Mouse (Mus musculus) C3H10T1/2 (cell line): Measurements from ENCODE around the gene Thbs3. TPM values are rescaled to one million over a fixed set of nuclear protein-coding genes. Genes with fewer than 3 reads are reported as not detected.

Experiments
- polyA plus RNA-seq, 2 experiments: library from polyadenylated mRNA; unstranded; fragments of >200 nt; fragmentation: generic; extraction: Trizol; gene quantifications; one replicate each; pipeline ENCODE4 v1.2.1; 2012; ENCODE audit warnings: missing spikeins in 2 of 2

Gene Thbs3
- 10 to 100 TPM in 1 of 2 experiments, 1 to 10 TPM in 1; 4.9 to 20.8 TPM for polyA plus RNA-seq

DNA sequence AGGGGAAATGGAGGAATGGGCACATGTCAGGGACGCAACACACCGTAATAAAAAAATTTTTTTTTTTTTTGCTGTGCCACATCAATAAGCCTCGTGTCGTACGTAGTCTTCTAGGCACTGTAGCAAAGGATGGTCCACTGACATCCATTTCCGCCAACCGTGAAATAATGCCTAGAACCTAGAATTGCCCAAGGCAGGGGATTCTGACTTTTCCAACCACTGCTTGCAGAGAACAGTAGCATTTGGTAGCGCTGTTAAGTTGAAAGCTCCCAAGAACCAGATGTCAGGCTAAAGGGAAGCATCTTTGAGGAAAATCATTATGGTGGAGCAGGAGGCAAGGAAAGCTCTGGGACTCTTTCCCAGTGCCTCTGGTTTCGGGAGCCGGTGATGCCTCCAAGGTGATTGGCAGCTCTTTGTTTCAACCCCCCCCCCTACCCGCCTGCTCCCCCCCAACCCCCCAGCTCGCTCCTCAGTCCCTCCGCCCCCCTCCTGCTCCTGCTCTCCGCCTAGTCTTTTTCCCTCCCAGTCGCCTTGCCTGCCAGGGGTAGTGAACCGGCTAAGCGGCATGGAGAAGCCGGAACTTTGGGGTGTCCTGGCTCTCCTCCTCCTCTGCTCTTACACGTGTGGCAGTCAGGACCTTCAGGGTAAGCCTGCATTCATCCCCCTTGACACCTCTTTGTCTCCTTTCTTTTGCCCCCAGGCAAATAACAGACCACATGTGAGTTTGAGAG is at the start of gene Thbs3:
Gene Thbs3 (plus strand): TSS at position 500 of the 731 bp plus-strand sequence.

DNA sequence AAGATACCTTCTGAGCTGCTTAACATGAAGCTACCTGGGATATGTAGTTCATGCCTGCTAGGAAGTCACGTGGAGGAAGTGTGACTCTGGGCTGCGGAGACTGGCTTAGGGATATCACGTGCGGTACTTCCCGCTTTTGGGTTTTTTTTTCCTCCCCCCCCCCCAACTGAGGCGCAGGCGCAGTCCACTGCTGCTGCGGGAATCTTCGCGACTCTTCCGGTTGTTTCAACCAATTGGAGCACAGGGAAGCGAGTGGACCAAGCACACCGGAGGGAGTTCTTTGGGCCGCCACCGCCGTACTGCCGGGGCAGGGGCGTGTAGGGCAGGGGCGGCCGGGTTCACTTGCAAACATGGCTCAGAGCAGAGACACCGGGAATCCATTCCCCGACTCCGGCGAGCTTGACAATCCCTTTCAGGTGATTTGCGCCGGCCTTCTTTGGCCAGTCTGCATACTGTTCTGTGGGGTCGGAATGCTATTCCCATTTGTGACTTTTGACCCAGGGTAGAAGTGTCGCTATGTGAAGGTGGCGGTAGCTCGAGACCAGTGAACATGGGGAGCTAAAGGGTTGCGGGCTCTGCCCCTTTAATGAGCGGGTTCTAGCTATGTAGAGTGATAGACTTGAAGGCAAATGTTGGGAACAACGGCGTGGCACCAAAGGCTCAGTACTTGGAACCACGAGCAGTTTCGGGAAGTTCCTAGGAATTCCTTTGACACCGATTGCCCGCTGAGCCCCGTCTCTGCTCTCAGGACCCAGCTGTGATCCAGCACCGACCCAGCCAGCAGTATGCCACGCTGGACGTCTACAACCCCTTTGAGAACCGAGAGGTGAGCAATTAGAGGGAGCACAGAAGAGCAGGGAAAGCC is 37.5 kb upstream of the Thbs3 start, which contains the start of gene Scamp3:
Gene Scamp3 (plus strand): TSS at position 232 of the 865 bp plus-strand sequence.

DNA sequence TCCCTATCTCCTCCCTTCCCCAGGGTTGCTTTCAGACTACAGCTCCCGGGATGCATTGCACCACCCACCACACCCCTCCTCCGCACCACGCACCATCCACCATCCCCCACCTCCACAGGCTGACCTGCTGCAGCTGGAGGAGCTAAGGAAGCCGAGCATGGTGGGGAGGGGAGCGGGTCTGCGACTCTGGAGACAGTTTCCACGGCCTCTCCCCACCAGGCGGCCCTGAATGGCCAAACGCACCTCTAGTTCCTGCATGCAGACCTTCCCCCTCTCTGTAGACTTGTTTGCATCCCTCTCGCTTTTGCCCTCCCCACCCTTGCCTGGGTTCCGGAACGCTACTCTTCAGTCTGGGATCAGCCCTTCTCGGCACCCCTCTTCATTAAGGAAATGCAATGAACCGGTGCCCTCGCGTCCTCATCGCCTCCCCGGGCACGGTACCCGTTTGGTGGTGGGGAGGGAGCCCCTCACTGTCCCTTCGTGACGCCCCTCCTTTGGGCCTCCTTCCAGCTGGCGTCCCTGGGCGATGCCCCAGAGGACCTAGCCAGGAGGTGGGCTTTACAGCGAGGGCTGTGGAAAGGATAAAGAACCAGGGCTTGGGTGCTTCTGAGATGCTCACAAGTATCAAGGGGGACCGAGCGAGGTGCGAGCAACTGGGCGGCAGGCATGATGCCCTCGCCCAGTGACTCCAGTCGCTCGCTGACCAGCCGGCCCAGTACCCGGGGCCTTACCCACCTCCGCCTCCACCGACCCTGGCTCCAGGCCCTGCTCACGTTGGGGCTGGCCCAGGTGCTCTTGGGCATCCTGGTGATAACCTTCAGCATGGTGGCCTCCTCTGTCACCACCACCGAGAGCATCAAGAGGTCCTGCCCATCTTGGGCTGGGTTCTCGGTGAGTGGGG is 31.7 kb upstream of the Thbs3 start, which contains the start of gene Fam189b:
Gene Fam189b (plus strand): TSS at position 86 of the 901 bp plus-strand sequence.

DNA sequence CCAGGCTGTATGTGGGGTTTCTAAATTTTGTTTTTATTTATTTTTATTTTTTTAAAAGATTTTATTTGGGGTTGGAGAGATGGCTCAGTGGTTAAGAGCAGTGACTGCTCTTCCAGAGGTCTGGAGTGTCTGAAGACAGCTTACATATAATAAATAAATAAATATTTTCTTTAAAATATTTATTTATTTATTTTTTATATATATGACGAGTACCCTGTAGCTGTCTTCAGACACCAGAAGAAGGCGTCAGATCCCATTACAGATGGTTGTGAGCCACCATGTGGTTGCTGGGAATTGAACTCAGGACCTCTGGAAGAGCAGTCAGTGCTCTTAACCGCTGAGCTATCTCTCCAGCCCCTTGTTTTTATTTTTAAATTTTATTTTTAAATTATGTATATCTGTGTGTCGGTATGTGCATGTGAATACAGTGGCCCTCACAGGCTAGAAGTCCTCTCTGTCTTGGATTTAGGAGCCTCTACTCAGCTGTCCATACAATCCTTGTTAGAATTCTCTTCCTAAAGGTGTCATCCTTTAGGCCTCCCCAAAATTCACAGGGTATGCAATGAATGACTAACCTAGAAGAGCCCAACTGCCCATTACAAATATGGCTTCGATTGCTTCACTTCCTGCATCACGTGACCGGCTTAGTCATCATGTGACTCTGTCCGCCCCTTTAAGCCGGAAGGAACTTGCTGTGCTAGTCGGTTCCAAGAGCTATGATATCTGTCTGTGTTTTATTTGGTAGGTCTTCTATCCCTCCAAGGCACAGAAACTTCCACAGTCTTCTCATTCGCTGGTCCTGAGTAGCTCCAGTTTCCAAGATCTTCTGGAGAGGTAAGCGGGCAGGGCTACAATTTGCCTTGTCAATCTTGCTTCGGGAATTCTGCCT is 12.5 kb upstream of the Thbs3 start, which contains the start of gene Gba:
Gene Gba (plus strand): TSS at position 676 of the 889 bp plus-strand sequence.

DNA sequence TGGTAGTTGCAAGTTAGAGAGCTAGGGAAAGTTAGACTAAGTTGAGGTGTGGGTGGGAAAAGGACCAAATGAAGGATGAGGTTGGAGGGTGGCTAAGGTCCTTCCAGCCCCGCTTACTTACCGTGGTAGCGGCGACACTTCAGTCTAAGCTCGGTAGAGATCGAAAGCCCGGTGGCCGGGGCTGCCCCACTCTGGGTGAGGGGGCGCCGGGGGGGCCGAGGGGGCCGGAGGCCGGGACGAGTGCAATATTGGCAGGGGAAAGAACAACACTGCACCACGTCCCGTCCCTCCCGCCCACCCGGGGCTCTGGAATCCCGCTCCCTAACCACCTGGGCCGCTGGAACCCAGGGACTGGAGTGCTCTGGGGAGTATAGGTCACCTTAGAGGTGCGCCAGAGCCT is 11.9 kb downstream of the Thbs3 start, which contains the start of gene Mtx1:
Gene Mtx1 (minus strand): TSS at position 189 of the 400 bp plus-strand sequence.

DNA sequence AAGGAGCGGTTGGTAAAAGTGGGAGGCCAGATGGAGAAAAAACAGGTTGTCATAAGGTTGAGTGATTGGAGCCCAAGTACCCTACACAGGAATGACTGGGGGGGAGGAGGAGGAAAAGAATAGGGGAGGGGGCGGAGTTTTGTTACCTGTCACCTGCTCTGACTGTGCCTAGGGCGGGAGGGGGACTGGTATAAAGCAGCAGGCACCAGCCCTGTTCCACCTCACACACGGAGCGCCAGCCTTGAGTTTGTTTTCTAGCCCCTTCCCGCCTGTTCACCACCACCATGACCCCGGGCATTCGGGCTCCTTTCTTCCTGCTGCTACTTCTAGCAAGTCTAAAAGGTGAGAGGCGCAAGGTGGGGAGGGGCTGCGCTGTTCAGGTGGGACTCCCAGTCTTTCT is 13.9 kb downstream of the Thbs3 start, which contains the start of gene Muc1:
Gene Muc1 (plus strand): TSS at position 222 of the 400 bp plus-strand sequence.

DNA sequence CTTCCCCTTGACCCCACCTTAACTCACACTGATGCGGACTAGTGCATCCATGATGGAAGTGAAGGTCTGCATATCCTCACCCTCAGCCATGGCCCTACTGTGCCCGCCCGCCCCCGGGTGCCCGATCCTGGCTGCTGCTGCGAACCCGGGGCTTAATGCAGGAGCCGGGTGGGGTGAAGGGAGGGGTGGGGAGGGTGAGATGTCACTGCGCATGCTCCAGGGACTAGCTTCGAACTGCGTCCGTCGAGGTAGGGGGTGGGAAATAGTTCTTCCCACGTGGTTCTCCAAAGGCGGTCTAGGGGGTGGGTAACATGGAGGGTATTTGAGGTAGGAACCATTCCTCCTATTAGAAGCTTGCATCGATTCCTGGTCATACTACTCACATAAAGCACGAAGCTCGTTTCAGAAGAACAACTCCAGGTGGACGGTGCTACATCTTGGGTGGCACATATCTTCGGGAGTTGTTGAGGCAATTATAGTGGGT is 30.8 kb downstream of the Thbs3 start, which contains the start of gene Krtcap2:
Gene Krtcap2 (plus strand): TSS at position 279 of the 484 bp plus-strand sequence.

DNA sequence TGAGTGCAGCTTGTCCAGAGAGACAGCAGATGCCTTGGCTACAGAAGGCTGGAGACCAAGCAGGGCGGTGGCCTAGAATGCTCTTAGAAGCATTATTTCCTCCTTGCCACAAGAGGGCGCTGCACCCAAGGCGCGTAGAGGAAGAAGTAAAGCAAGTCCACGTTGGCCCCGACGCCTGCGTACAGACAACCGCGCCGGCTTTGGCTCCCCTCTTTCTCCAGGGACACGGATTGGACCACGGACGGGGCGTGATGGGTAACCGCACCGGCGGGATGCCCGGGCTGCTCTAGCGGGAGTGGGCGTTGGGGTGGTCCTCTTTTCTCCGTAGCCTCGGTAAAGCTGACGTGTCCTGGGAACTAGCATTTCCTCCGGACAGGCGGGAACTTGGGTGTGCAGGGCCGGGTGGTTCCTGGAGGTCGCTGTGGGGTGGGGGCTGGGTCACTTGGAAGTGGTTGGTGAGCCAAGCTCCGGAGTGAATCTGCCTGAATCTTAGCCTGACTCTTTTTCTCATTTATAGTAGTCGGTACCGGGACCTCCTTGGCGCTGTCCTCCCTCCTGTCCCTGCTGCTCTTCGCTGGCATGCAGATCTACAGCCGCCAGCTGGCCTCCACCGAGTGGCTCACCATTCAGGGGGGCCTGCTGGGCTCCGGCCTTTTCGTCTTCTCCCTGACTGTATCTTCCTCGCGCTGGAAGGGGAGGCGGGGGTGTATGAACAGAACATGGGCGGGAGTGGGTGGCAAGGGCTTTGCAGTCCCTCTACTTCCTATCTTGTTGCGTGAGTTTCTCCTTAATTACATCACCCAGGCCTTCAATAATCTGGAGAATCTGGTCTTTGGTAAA is 31.5 kb downstream of the Thbs3 start, which contains the start of gene Trim46:
Gene Trim46 (minus strand): TSS at position 49 of the 840 bp plus-strand sequence.

DNA sequence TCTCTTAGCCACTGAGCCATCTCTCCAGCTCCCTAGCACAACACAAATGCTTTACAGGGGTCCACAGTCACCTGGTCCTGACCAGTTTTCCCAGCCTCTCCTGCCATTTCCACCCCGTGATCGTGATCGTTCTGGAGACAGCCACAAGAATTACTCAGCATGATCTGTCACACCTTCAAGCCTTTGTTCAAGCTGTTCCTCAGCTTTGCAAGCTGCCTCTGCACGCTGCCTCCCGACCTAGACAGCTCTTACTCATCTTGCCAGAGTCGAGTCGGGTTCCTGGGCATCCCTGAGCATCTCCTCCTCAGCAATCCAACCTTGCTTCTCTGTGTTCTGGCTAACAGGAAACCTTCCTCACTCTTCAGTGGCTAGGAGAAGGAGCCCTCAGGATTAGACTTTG is 44.1 kb downstream of the Thbs3 start, which contains the start of gene Dpm3:
Gene Dpm3 (plus strand): TSS at position 283 of the 400 bp plus-strand sequence.

DNA sequence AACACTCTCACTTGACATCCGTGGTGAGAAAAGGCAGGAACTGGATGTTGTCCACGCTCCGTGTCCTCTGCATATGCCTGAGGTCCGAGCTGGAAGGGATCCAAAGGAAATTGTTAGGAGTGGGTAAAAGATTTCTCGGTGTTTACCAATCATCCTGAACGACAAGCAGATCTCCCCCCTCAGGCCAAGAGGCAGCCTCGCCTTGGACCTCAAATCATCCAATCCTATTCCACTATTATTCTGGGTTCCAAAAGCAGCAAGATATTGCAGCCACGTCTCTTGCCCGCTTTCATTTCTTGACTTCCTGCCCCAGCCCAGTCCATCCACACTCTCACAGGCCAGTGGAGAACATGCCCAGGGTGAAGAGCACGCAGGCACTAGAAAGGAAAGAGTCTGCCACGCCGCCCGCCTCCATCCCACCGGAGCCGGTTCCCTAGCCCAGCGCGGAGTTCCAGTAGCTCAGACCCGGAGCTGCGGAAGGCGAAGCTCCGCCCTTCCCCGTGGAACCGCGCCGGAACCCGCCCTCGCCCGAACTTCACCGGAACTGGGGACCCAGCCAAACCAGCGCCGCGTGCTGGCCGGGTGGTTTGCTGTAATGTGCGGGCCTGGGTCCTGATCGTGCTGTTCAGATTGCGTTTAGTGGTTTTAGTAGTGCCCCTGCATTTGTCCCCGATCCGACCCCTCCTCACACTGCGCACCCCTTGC is 55.2 kb downstream of the Thbs3 start, which contains the start of gene Slc50a1:
Gene Slc50a1 (minus strand): TSS at position 520 of the 705 bp plus-strand sequence.

Other genes with a start within 250 kb of the Thbs3 start
- gene Rusc1, start 121.9 kb upstream of the Thbs3 start, polyA plus RNA-seq: 10 to 100 TPM in 1 of 2 experiments, 1 to 10 TPM in 1; 4.8 to 12.8 TPM
- gene Gm43738, start 114.1 kb upstream of the Thbs3 start, polyA plus RNA-seq: under 1 TPM in 1 of 2 experiments, not detected in 1; 0.02 TPM
- gene Fdps, start 113.2 kb upstream of the Thbs3 start, polyA plus RNA-seq: 100 to 1,000 TPM; 220 to 479 TPM
- not detected for gene Pklr, start 79.0 kb upstream of the Thbs3 start, polyA plus RNA-seq
- under 1 TPM; 0.01 to 0.05 TPM for gene Hcn3, start 55.0 kb upstream of the Thbs3 start, polyA plus RNA-seq
- gene Clk2, start 50.4 kb upstream of the Thbs3 start, polyA plus RNA-seq: 10 to 100 TPM in 1 of 2 experiments, 1 to 10 TPM in 1; 4.7 to 19.1 TPM
- 10 to 100 TPM; 90.3 to 97.0 TPM for gene Scamp3, start 37.7 kb upstream of the Thbs3 start, polyA plus RNA-seq
- gene Fam189b, start 32.0 kb upstream of the Thbs3 start, polyA plus RNA-seq: 1 to 10 TPM; 1.6 to 7.0 TPM
- gene Gba, start 12.3 kb upstream of the Thbs3 start, polyA plus RNA-seq: 10 to 100 TPM; 46.1 to 51.9 TPM
- gene Mtx1, start 11.9 kb downstream of the Thbs3 start, polyA plus RNA-seq: 100 to 1,000 TPM; 154 to 198 TPM
- under 1 TPM; 0.19 to 0.83 TPM for gene Muc1, start 13.9 kb downstream of the Thbs3 start, polyA plus RNA-seq
- 100 to 1,000 TPM; 242 to 330 TPM for gene Krtcap2, start 30.8 kb downstream of the Thbs3 start, polyA plus RNA-seq
- 10 to 100 TPM in 1 of 2 experiments, 1 to 10 TPM in 1; 2.6 to 10.1 TPM for gene Trim46, start 31.1 kb downstream of the Thbs3 start, polyA plus RNA-seq
- 100 to 1,000 TPM; 266 to 496 TPM for gene Dpm3, start 44.2 kb downstream of the Thbs3 start, polyA plus RNA-seq
- 10 to 100 TPM; 42.6 to 99.0 TPM for gene Slc50a1, start 55.4 kb downstream of the Thbs3 start, polyA plus RNA-seq
- gene Efna1, start 66.0 kb downstream of the Thbs3 start, polyA plus RNA-seq: 10 to 100 TPM; 17.9 to 33.6 TPM
- 1 to 10 TPM; 1.9 to 8.8 TPM for gene Efna3, start 107.8 kb downstream of the Thbs3 start, polyA plus RNA-seq
- gene Efna4, start 122.8 kb downstream of the Thbs3 start, polyA plus RNA-seq: 10 to 100 TPM in 1 of 2 experiments, 1 to 10 TPM in 1; 7.9 to 33.4 TPM
- gene Adam15, start 134.8 kb downstream of the Thbs3 start, polyA plus RNA-seq: 100 to 1,000 TPM in 1 of 2 experiments, 10 to 100 TPM in 1; 85.2 to 200 TPM
- gene Dcst2, start 146.8 kb downstream of the Thbs3 start, polyA plus RNA-seq: under 1 TPM; 0.02 to 0.15 TPM
- 1 to 10 TPM in 1 of 2 experiments, under 1 TPM in 1; 0.28 to 1.5 TPM for gene Dcst1, start 150.1 kb downstream of the Thbs3 start, polyA plus RNA-seq
- gene Zbtb7b, start 179.6 kb downstream of the Thbs3 start, polyA plus RNA-seq: 10 to 100 TPM; 18.7 to 21.5 TPM
- gene Lenep, start 187.6 kb downstream of the Thbs3 start, polyA plus RNA-seq: under 1 TPM in 1 of 2 experiments, not detected in 1; 0.58 TPM
- gene Flad1, start 196.7 kb downstream of the Thbs3 start, polyA plus RNA-seq: 10 to 100 TPM; 11.2 to 13.3 TPM
- 100 to 1,000 TPM; 144 to 161 TPM for gene Cks1b, start 203.2 kb downstream of the Thbs3 start, polyA plus RNA-seq
- 10 to 100 TPM; 25.5 to 78.6 TPM for gene Shc1, start 203.3 kb downstream of the Thbs3 start, polyA plus RNA-seq
- gene Pygo2, start 215.0 kb downstream of the Thbs3 start, polyA plus RNA-seq: 10 to 100 TPM; 32.6 to 45.6 TPM
- gene Pbxip1, start 221.5 kb downstream of the Thbs3 start, polyA plus RNA-seq: 10 to 100 TPM in 1 of 2 experiments, 1 to 10 TPM in 1; 2.0 to 22.2 TPM
- 10 to 100 TPM; 33.8 to 48.4 TPM for gene Pmvk, start 239.4 kb downstream of the Thbs3 start, polyA plus RNA-seq